Mouse (Mus musculus) heart, adult 18-20 months (tissue): ENCODE results near the gene Il9r. TPM values are rescaled to one million over a fixed set of nuclear protein-coding genes. Genes with fewer than 3 reads are reported as not detected.

Source experiments
- DNase-seq, 2 experiments: peaks; one replicate each; pipeline ENCODE4 v3.0.0; 2021 to 2022; ENCODE audit warnings: mixed read lengths in 1 of 2
- long read RNA-seq, 2 experiments: library from polyadenylated mRNA; stranded (forward); transcript quantifications; one replicate each; pipeline ENCODE4 v2.0.0; 2021
- total RNA-seq, 2 experiments: library from RNA; stranded (reverse); gene quantifications; 2 replicates each; pipeline ENCODE4 v1.2.3; 2021

Il9r gene
- total RNA-seq: under 1 TPM; 0.07 to 0.46 TPM
- long read RNA-seq, experiment 1: 0 reads
- long read RNA-seq, experiment 2: 0 reads

GRCm38 (mm10) chr11:32200075-32200601 is at the start of gene Il9r:
TSS of gene Il9r (minus strand) at chr11:32200279.
- DNase-seq: no peak

DNA sequence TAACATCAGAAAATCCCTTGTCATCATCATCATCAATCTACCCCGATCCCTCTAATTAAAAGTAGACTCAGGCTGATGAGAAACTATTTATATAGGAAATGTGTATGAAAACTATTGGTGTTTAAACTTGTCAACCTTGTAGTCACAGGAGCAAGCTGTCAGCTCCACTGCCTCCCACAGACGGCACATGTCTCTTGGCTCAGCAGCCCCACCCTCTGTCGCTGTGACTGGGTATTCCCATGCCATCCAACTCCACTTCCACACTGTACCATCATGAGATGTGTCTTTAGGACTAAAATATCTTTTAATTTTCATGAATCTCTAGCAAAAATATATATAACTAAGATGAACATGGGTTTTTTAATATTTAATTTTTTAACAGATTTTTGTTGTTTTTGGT is 48.3 kb upstream of the Il9r start:
- no peak for DNase-seq

- no peak for DNase-seq
These were observed 47.0 kb upstream of the Il9r start for GRCm38 (mm10) chr11:32247068-32247467.

GRCm38 (mm10) chr11:32245614-32246013 is 45.5 kb upstream of the Il9r start:
- DNase-seq: no peak

DNA sequence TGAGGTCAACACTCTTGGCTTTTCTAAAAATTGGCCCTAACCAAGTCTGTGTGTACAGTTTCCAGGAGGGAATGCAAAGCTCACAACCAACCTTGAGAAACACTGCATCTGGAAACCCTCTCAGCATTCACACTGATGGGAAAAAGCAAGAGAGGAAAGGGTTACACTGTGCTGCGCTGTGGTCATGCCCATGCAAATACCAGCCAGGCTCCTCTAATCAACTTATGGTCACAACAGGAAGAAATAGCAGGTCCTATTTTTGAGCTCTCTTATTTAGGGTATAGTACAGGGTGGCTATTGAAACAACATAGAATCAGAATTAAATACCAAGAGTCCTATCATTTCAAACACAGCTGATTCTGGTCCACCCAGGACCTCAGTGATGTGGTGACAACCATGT is 44.5 kb upstream of the Il9r start:
- DNase-seq: no peak

- DNase-seq: peak; percentile 56
These were observed 44.0 kb upstream of the Il9r start for GRCm38 (mm10) chr11:32244064-32244463.

DNA sequence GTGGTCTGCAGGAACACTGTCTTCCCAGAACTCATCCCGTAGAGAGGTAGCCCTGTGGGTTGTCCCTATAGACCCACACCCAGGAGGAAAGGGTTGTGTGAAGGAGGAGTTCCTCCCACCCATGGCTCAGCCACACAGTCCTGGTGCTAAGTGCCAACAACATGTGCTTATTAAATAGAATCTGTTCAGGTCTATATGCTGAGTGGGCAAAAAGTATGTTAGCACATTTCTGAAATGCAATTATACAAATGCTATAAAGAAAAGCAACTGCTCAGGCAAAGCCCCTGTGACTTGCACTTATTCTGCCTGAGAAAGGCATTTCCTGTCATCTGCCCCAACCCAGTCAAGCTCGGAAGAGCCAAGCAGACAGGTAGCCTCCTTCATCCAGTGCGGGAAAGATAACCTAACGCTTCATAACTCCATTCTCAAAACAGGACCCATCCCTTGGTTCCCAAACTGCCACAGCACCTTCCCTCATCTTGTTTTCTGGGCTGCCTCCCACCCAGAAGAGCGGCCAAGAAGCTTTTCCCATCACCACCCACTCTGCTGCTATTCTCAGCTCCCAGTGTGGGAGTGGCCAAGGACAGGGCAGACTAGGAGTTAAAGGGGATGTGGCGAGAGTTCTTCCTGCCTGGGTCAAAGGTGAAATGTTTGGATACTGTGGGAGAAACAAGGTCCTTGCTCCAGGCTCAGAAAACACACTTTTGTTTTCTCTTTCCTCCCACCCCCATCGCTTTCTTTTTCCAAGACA is 43.3 kb upstream of the Il9r start:
- peak; percentile 19 to 48 for DNase-seq

DNA sequence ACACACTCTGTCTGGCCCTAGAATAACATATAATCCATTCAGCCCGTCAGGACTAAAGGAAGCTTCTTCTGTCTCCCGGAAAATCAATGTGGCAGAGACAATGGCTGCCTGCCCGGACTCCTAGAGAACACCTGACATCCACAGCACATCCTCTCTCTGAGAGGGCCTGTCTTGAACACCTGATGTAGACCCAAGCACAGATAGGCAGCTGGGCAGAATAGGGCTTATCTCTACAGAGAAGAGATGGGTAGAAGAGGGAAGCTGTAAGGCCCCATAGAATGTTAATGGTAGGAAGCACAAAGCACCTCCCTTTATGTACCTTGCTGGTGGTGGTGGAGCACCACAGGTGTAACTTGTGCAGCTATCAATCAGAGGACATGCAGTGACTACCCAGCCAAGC is 42.1 kb upstream of the Il9r start:
- no peak for DNase-seq

- no peak for DNase-seq
These were observed 41.3 kb upstream of the Il9r start for GRCm38 (mm10) chr11:32241391-32241790.

GRCm38 (mm10) chr11:32238093-32238860 is 38.2 kb upstream of the Il9r start:
- DNase-seq: peak; percentile 69 to 87

- no peak for DNase-seq
These were observed 37.3 kb upstream of the Il9r start for GRCm38 (mm10) chr11:32237411-32237795.

GRCm38 (mm10) chr11:32236712-32237410 is 36.8 kb upstream of the Il9r start:
- DNase-seq: peak; percentile 54 to 75

GRCm38 (mm10) chr11:32236132-32236531 is 36.1 kb upstream of the Il9r start:
- DNase-seq: no peak

- peak; percentile 74 to 84 for DNase-seq
These were observed 35.6 kb upstream of the Il9r start for GRCm38 (mm10) chr11:32235646-32236045.

DNA sequence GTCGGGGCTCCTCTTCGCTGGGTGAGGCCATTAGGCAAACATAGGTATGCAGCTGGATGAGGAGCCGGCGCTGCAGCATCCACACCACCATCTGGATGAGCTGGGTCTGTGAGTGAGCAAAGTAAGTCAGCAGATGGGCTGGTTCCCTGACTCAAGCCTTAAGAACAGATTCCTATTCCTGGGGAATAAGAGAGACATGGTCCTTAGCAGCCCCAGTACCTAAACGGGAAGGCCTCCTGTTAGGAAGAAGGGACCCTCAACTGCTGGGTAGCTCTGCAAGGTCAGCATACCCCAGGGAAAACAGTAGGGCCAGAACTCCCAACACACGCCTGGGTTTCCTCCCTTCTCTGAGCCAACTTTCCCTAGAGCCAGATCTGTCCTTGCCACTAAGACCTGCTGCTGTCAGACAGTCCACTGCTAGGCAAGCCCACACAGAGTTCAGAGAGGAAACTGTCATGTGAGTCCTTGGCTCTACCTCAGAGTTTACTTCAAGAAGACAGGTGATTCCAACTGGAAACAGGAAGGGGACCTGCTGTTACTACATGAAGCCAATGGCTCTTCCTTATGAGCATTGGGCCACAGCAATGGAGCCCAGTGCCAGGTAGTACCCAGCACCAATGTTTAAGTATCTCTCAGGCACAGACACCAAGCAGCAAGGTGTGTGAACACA is 34.9 kb upstream of the Il9r start:
- DNase-seq: no peak

DNA sequence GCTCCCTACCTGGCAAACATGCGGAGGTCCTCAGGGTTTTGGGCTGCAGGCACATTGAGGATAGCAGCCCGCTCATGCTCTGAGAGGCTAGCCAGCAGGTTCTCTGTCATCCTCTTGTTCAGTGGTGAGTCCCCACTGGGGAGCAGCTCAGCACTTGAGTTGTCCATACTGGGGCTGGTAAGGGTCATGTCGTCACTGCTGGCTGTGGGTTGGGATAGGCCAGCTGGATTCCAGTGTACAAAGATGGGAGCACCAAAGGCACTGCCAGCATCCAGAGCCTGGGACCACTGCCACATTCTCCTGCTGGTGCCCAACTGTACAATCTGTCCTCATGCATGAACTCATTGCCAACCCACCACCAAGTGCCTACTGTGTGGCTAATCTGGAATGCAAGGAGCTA is 33.8 kb upstream of the Il9r start:
- peak; percentile 31 to 53 for DNase-seq

DNA sequence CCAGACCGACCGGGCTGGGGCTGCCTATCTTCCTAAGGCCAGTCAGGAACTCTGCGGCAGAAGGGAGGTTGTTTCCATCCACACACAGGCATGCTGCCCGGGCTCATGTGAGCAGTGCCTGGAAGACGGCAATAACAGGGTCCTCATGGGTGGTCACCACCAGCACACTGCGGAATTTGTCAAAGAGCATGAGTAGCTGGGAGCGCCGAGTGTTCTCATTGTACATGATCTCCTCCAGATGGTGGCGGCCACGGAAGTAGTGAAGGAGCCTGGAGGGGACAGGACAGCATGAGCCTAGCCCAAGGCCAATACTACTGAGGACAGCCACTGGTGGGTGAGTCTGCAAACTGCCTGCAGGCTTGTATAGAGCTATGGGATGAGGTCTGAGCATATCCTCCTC is 32.8 kb upstream of the Il9r start:
- DNase-seq: no peak

DNA sequence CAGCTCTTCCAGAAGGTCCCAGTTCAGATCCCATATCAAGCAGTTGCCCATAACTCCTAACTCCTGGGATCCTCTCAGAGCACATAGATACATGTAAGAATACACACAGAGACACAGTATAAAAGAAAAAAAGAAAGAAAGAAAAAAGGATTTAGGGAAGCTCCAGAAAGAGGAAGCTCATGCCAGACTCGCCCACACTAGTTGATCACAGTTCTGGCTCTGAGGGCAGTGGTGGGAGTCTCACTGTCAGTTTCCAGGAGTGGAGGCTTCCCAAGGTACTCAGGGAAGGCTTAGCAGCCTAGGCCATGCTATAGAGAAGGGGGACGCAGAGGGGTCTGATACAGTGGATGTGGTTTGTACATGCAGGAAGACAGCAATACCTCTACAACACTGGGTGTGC is 31.0 kb upstream of the Il9r start:
- no peak for DNase-seq

DNA sequence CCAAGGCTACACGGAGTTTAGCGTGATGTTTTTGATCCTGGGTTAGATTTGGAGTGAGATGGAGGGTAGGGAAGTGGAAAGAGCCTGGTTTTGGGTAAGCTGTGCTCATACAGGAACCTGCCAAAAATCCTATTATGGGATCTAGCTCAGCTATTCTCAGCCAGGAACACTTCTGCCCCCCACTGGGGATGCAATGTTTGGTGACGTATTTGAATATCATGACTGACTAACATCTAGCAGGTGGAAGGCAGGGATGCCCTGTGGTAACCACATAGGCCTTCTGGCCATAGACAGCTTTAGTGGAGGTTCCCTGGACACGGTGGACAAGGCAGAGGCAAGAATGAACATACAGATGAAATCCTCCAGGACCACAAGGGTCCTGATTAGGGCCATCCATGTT is 30.1 kb upstream of the Il9r start:
- DNase-seq: peak in 1 of 2 experiments; percentile 29

- peak in 1 of 2 experiments; percentile 4 for DNase-seq
These were observed 28.3 kb upstream of the Il9r start for GRCm38 (mm10) chr11:32228292-32228845.

DNA sequence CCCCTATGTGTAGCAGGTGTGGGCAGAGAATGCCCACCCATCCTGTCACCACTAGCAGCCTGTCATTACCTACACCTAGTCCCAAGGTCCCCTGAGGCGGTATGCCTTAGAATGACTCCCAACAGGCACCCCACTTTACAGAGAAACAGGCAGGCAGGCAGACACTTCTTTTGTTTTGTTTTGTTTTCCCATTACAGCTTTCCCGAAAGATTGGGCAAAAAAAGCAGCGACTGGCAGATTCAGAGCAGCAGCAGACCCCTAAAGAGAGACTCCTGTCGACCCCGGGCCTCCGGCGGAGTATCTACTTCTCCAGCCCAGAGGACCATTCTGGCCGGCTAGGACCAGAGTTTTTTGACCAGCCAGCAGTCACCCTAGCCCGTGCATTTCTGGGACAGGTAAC is 27.5 kb upstream of the Il9r start:
- no peak for DNase-seq

GRCm38 (mm10) chr11:32227041-32227440 is 27.0 kb upstream of the Il9r start:
- DNase-seq: no peak
